Mouse (Mus musculus) MEL (cell line): ENCODE measurements around the gene Cenpn.

Experiments used
- CHD2 ChIP-seq: IDR thresholded peaks from 2 replicates; pipeline ENCODE4 v1.6.1; 2011; ENCODE audit warnings: low read length, improper control_type of control experiment
- CTCF ChIP-seq, 3 experiments: IDR thresholded peaks in 2 of 3; conservative IDR thresholded peaks in 1 of 3; 2 replicates each; pipeline ENCODE4 v1.5.1; 2011 to 2012; ENCODE audit warnings: low read length in 3 of 3, low read depth in 2 of 3, mild to moderate bottlenecking in 2 of 3, improper control_type of control experiment in 1 of 3, inconsistent platforms in 1 of 3, mixed read lengths in 1 of 3, moderate library complexity in 1 of 3; ENCODE audit not compliant: control insufficient read depth in 1 of 3, insufficient read depth in 1 of 3, poor library complexity in 1 of 3, severe bottlenecking in 1 of 3
- E2F4 ChIP-seq: IDR thresholded peaks from 2 replicates; pipeline ENCODE4 v1.6.1; 2011; ENCODE audit warnings: low read depth, low read length, improper control_type of control experiment, borderline replicate concordance
- EP300 ChIP-seq, 2 experiments: IDR thresholded peaks; 2 replicates each; pipeline ENCODE4 v1.6.1; 2011; ENCODE audit warnings: improper control_type of control experiment in 2 of 2, low read length in 2 of 2, low read depth in 1 of 2, mild to moderate bottlenecking in 1 of 2
- GATA1 ChIP-seq: IDR thresholded peaks from 2 replicates; pipeline ENCODE4 v1.6.1; 2011; ENCODE audit warnings: low read depth, low read length, improper control_type of control experiment
- KAT2A ChIP-seq: conservative IDR thresholded peaks from 2 replicates; pipeline ENCODE4 v1.6.1; 2012; ENCODE audit warnings: low read depth, low read length, improper control_type of control experiment, inconsistent platforms
- MXI1 ChIP-seq: IDR thresholded peaks from 2 replicates; pipeline ENCODE4 v1.6.1; 2011; ENCODE audit warnings: mild to moderate bottlenecking, low read depth, low read length, improper control_type of control experiment
- NRF1 ChIP-seq: IDR thresholded peaks from 2 replicates; pipeline ENCODE4 v1.6.1; 2014; ENCODE audit warnings: low read depth, mild to moderate bottlenecking, inconsistent platforms, low read length, improper control_type of control experiment, moderate library complexity; ENCODE audit not compliant: poor library complexity, insufficient read depth, severe bottlenecking
- POLR2A ChIP-seq, 2 experiments: IDR thresholded peaks; 2 replicates each; pipeline ENCODE4 v1.6.1; 2011 to 2012; ENCODE audit warnings: low read length in 2 of 2, mild to moderate bottlenecking in 2 of 2, control low read depth in 1 of 2, improper control_type of control experiment in 1 of 2, low read depth in 1 of 2, moderate library complexity in 1 of 2; ENCODE audit not compliant: control insufficient read depth in 1 of 2, insufficient read depth in 1 of 2, poor library complexity in 1 of 2
- SMC3 ChIP-seq: IDR thresholded peaks from 2 replicates; pipeline ENCODE4 v1.6.1; 2011; ENCODE audit warnings: low read depth, low read length, improper control_type of control experiment
- TBP ChIP-seq: IDR thresholded peaks from 2 replicates; pipeline ENCODE4 v1.8.0; 2011; ENCODE audit warnings: low read depth, low read length, improper control_type of control experiment
- UBTF ChIP-seq: IDR thresholded peaks from 2 replicates; pipeline ENCODE4 v1.6.1; 2012; ENCODE audit warnings: low read depth, mild to moderate bottlenecking, inconsistent platforms, low read length, improper control_type of control experiment, moderate library complexity, borderline replicate concordance; ENCODE audit not compliant: insufficient read depth
- ZKSCAN1 ChIP-seq: IDR thresholded peaks from 2 replicates; pipeline ENCODE4 v1.6.1; 2012; ENCODE audit warnings: low read depth, mild to moderate bottlenecking, inconsistent platforms, low read length, improper control_type of control experiment, moderate library complexity

GRCm38 (mm10) chr8:116989842-116990241 is 68.3 kb downstream of the Cenpn start:
- TF ChIP-seq SMC3: no peak
- no peak for TF ChIP-seq UBTF
- peak in 2 of 3 experiments; percentile 18; a peak in 2 of 6 replicates for TF ChIP-seq CTCF (IDR thresholded peaks at IDR 0.05 in 2 of 3, conservative IDR thresholded peaks at IDR 0.05 in 1 of 3; ENCODE audit: control insufficient read depth in 1 of 3, insufficient read depth in 1 of 3, low read depth in 2 of 3, low read length in 3 of 3, poor library complexity in 1 of 3, severe bottlenecking in 1 of 3)
- no peak for TF ChIP-seq POLR2A (IDR thresholded peaks at IDR 0.05; ENCODE audit: control insufficient read depth in 1 of 2, insufficient read depth in 1 of 2, low read depth in 1 of 2, low read length in 2 of 2, poor library complexity in 1 of 2)
- TF ChIP-seq GATA1: no peak
- no peak for TF ChIP-seq MXI1
- no peak for TF ChIP-seq KAT2A
- TF ChIP-seq CHD2: no peak
- TF ChIP-seq E2F4: no peak
- no peak for TF ChIP-seq EP300 (IDR thresholded peaks at IDR 0.05; ENCODE audit: low read depth in 1 of 2, low read length in 2 of 2)
- no peak for TF ChIP-seq ZKSCAN1
- no peak for TF ChIP-seq NRF1
- no peak for TF ChIP-seq TBP
